Mouse (Mus musculus): ENCODE measurements at regions not wholly inside any gene's neighbourhood (a gene's known extent, or its start where the extent isn't known, plus 50 kb on each side); places are given as distances from the start of the nearest gene placed in this dataset.

GRCm38 (mm10) chr9:26632891-26633650 lies 100.5 kb upstream of the B3gat1 start:
- H3K4me3 ChIP-seq (ENCODE audit: low read depth, low read length) = no peak overlapping the region
- no peak overlapping the region for H3K9ac ChIP-seq

GRCm38 (mm10) chr9:26635211-26635610 lies 98.3 kb upstream of the B3gat1 start:
- Histone ChIP-seq H3K4me2 (ENCODE audit: low read depth) (no peak overlapping the region), H3K36me3 (ENCODE audit: insufficient read depth) (no peaks in the 10 kb centered on the region), H3K9ac (no peak overlapping the region), H3K4me3 (ENCODE audit: low read depth, low read length) (no peak overlapping the region), H3K27me3 (ENCODE audit: insufficient read depth, low read length) (no peaks in the 10 kb centered on the region), H3K4me1 (ENCODE audit: insufficient read depth) (no peaks in the 10 kb centered on the region), H3K27ac (ENCODE audit: low read depth, low read length) (no peak overlapping the region), H3K9me3 (ENCODE audit: low read length) (no peaks in the 10 kb centered on the region)
- ATAC-seq (peak; percentile 51; the same call in 1 of the 2 replicates), DNase-seq (no peak)
- TF ChIP-seq CTCF (IDR thresholded peaks at IDR 0.05; ENCODE audit: low read depth) = no peak

More at GRCm38 (mm10) chr9:26632891-26633650, 100.5 kb upstream of the B3gat1 start:
- ATAC-seq = no peak
- WGBS = 86% methylated on average over 8 of the region's 8 CpGs
- Histone ChIP-seq H3K4me1 (ENCODE audit: insufficient read depth) (no peaks in the 10 kb centered on the region), H3K9me3 (ENCODE audit: low read length) (no peaks in the 10 kb centered on the region), H3K27me3 (ENCODE audit: insufficient read depth, low read length) (no peaks in the 10 kb centered on the region), H3K36me3 (ENCODE audit: insufficient read depth) (no peaks in the 10 kb centered on the region), H3K27ac (ENCODE audit: low read depth, low read length) (no peak overlapping the region), H3K4me2 (ENCODE audit: low read depth) (no peak overlapping the region)
- peak; percentile 49 for TF ChIP-seq CTCF (IDR thresholded peaks at IDR 0.05; ENCODE audit: low read depth)
- DNase-seq = no peak

DNA sequence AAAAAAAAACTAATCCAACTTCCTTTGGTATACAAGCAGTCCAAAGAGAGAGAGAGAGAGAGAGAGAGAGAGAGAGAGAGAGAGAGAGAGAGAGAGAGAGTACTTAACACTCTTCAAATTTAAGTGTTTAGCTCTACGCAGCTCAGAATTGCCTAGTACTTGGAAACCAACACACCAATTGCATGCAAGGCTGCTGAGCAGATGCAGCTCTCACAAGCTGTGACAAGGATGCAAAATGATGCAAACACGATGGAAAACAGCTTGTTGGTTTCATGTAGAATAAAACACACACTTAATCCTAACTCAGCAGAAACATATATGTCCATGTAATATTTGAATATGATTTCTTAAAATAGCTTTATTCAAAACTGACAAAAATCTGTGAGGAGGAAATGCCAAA lies 94.9 kb upstream of the B3gat1 start:
- DNase-seq (peak; percentile 60), ATAC-seq (peak; percentile 71)
- WGBS = 61% methylated on average over 2 of the region's 2 CpGs
- no peak overlapping the region for H3K4me3 ChIP-seq (ENCODE audit: low read depth, low read length)
- H3K27ac ChIP-seq (ENCODE audit: low read depth, low read length) = no peak overlapping the region
- no peak for TF ChIP-seq CTCF (IDR thresholded peaks at IDR 0.05; ENCODE audit: low read depth)
- H3K36me3 ChIP-seq (ENCODE audit: insufficient read depth) = no peaks in the 10 kb centered on the region
- no peaks in the 10 kb centered on the region for H3K27me3 ChIP-seq (ENCODE audit: insufficient read depth, low read length)
- no peaks in the 10 kb centered on the region for H3K4me1 ChIP-seq (ENCODE audit: insufficient read depth)
- H3K9me3 ChIP-seq (ENCODE audit: low read length) = no peaks in the 10 kb centered on the region
- H3K4me2 ChIP-seq (ENCODE audit: low read depth) = no peak overlapping the region
- H3K9ac ChIP-seq = no peak overlapping the region

GRCm38 (mm10) chr9:26642302-26642701 lies 91.2 kb upstream of the B3gat1 start:
- no peak for DNase-seq
- 43% methylated on average over 2 of the region's 2 CpGs for WGBS

DNA sequence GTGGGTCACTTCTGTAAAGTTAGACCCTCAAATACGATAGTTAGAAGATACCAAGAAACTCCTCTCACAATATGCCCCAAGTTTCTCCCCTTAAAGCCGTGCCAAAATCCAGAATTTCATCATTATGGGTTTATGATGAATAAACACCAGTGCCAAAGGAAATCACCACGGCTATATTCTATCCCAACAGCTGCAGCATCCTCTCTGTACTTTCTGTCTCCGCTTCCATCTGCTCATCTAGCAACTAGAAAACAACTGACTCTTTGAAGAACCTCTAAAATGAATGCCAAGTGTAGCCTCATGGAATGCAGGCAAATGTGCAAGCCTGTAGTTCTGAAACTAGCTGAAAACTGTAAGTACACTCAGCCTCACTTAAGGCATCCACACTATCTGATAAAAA lies 90.7 kb upstream of the B3gat1 start:
- DNase-seq (no peak), ATAC-seq (no peak)
- no peak overlapping the region for H3K27ac ChIP-seq (ENCODE audit: low read depth, low read length)
- WGBS = 74% methylated on average over 4 of the region's 4 CpGs
- no peaks in the 10 kb centered on the region for H3K4me1 ChIP-seq (ENCODE audit: insufficient read depth)
- H3K27me3 ChIP-seq (ENCODE audit: insufficient read depth, low read length) = no peaks in the 10 kb centered on the region
- H3K9ac ChIP-seq = no peak overlapping the region
- no peak for TF ChIP-seq CTCF (IDR thresholded peaks at IDR 0.05; ENCODE audit: low read depth)
- no peak overlapping the region for H3K4me3 ChIP-seq (ENCODE audit: low read depth, low read length)
- H3K4me2 ChIP-seq (ENCODE audit: low read depth) = no peak overlapping the region
- H3K9me3 ChIP-seq (ENCODE audit: low read length) = no peaks in the 10 kb centered on the region
- no peaks in the 10 kb centered on the region for H3K36me3 ChIP-seq (ENCODE audit: insufficient read depth)

More at GRCm38 (mm10) chr9:26642302-26642701, 91.2 kb upstream of the B3gat1 start:
- Histone ChIP-seq H3K4me3 (ENCODE audit: low read depth, low read length) (no peak overlapping the region), H3K4me2 (ENCODE audit: low read depth) (no peak overlapping the region), H3K27me3 (ENCODE audit: insufficient read depth, low read length) (no peaks in the 10 kb centered on the region), H3K36me3 (ENCODE audit: insufficient read depth) (no peaks in the 10 kb centered on the region), H3K9ac (no peak overlapping the region), H3K9me3 (ENCODE audit: low read length) (no peaks in the 10 kb centered on the region), H3K27ac (ENCODE audit: low read depth, low read length) (no peak overlapping the region), H3K4me1 (ENCODE audit: insufficient read depth) (no peaks in the 10 kb centered on the region)
- no peak for TF ChIP-seq CTCF (IDR thresholded peaks at IDR 0.05; ENCODE audit: low read depth)
- peak; percentile 34; the same call in 1 of the 2 replicates for ATAC-seq

- no peak; the same call in 1 of the 2 replicates for ATAC-seq
- Histone ChIP-seq H3K4me3 (ENCODE audit: low read depth, low read length) (no peak overlapping the region), H3K4me1 (ENCODE audit: insufficient read depth) (no peaks in the 10 kb centered on the region), H3K9me3 (ENCODE audit: low read length) (no peaks in the 10 kb centered on the region), H3K36me3 (ENCODE audit: insufficient read depth) (no peaks in the 10 kb centered on the region), H3K27me3 (ENCODE audit: insufficient read depth, low read length) (no peaks in the 10 kb centered on the region), H3K4me2 (ENCODE audit: low read depth) (no peak overlapping the region), H3K27ac (ENCODE audit: low read depth, low read length) (no peak overlapping the region), H3K9ac (no peak overlapping the region)
- TF ChIP-seq CTCF (IDR thresholded peaks at IDR 0.05; ENCODE audit: low read depth) = no peak
- 69% methylated on average over 7 of the region's 7 CpGs for WGBS
- DNase-seq = no peak
Measured at GRCm38 (mm10) chr9:26649506-26649905, 84.0 kb upstream of the B3gat1 start.

- ATAC-seq = no peak; the same call in 1 of the 2 replicates
- H3K9me3 ChIP-seq (ENCODE audit: low read length) = no peaks in the 10 kb centered on the region
- no peak overlapping the region for H3K4me3 ChIP-seq (ENCODE audit: low read depth, low read length)
- DNase-seq = no peak
- H3K4me1 ChIP-seq (ENCODE audit: insufficient read depth) = no peaks in the 10 kb centered on the region
- no peak overlapping the region for H3K4me2 ChIP-seq (ENCODE audit: low read depth)
- no peak for TF ChIP-seq CTCF (IDR thresholded peaks at IDR 0.05; ENCODE audit: low read depth)
- H3K27me3 ChIP-seq (ENCODE audit: insufficient read depth, low read length) = no peaks in the 10 kb centered on the region
- H3K36me3 ChIP-seq (ENCODE audit: insufficient read depth) = no peaks in the 10 kb centered on the region
- no peak overlapping the region for H3K9ac ChIP-seq
- H3K27ac ChIP-seq (ENCODE audit: low read depth, low read length) = no peak overlapping the region
- WGBS = 92% methylated on average over 1 of the region's 1 CpGs
Measured at GRCm38 (mm10) chr9:26652920-26653319, 80.6 kb upstream of the B3gat1 start.

Measured in forebrain, postnatal 0 days (tissue).